Mouse (Mus musculus) megakaryocyte, embryonic 14.5 days (primary cell): ENCODE data around the gene Tbx2. TPM values are rescaled to one million over a fixed set of nuclear protein-coding genes. Genes with fewer than 3 reads are reported as not detected.

Experiments used
- H3K27me3 ChIP-seq: replicated peaks from 2 replicates; pipeline ENCODE3; 2012; ENCODE audit warnings: inconsistent platforms
- H3K36me3 ChIP-seq: replicated peaks from 2 replicates; pipeline ENCODE3; 2012; ENCODE audit warnings: low read length, inconsistent platforms, mixed read lengths
- H3K4me1 ChIP-seq: 2 replicates; pipeline ENCODE4 v1.6.1; 2012; ENCODE audit warnings: inconsistent platforms
- H3K4me3 ChIP-seq: replicated peaks from 2 replicates; pipeline ENCODE3; 2012; ENCODE audit warnings: moderate library complexity, mild to moderate bottlenecking, inconsistent platforms
- H3K9me3 ChIP-seq: 2 replicates; pipeline ENCODE4 v1.6.1; 2012; ENCODE audit warnings: inconsistent platforms
- FLI1 ChIP-seq: IDR thresholded peaks from 2 replicates; pipeline ENCODE4 v1.6.1; 2012; ENCODE audit warnings: low read length, inconsistent platforms, mixed read lengths
- GATA1 ChIP-seq: IDR thresholded peaks from 3 replicates; pipeline ENCODE4 v1.6.1; 2012; ENCODE audit warnings: mixed read lengths, low read length, inconsistent platforms, borderline replicate concordance
- polyA plus RNA-seq: library from polyadenylated mRNA; stranded (reverse); fragments of >175 nt; gene quantifications from 2 replicates; pipeline ENCODE4 v1.2.3, GENCODE M21; 2012; ENCODE audit warnings: low replicate concordance; ENCODE audit not compliant: insufficient read depth

Gene Tbx2
- polyA plus RNA-seq, 1 experiment, result 1.5 TPM

- H3K27me3 ChIP-seq, result peaks cover 93% of the 10 kb centered on the region
- H3K4me3 ChIP-seq, result no peak within 1 kb of the TSS
- H3K36me3 ChIP-seq, result no peaks in the 10 kb centered on the region
- no peak for TF ChIP-seq FLI1
- TF ChIP-seq GATA1, result no peak
- peaks cover 19% of the 10 kb centered on the region for H3K4me1 ChIP-seq
- peaks cover 12% of the 10 kb centered on the region for H3K9me3 ChIP-seq
Observed at GRCm38 (mm10) chr11:85885665-85886428, 53.5 kb downstream of the Tbx2 start, which contains the start of gene Tbx4. Tbx4 (plus strand) TSS chr11:85886422.

GRCm38 (mm10) chr11:85886429-85886785 lies 54.1 kb downstream of the Tbx2 start:
- peaks cover 12% of the 10 kb centered on the region for H3K9me3 ChIP-seq
- no peak overlapping the region for H3K4me3 ChIP-seq
- peaks cover 23% of the 10 kb centered on the region for H3K4me1 ChIP-seq
- no peaks in the 10 kb centered on the region for H3K36me3 ChIP-seq
- peaks cover 93% of the 10 kb centered on the region for H3K27me3 ChIP-seq
- no peak for TF ChIP-seq GATA1
- no peak for TF ChIP-seq FLI1

GRCm38 (mm10) chr11:85887273-85887672 lies 54.9 kb downstream of the Tbx2 start:
- Histone ChIP-seq H3K36me3 (no peaks in the 10 kb centered on the region), H3K27me3 (peaks cover 94% of the 10 kb centered on the region)
- no peak for TF ChIP-seq GATA1
- TF ChIP-seq FLI1, result no peak

GRCm38 (mm10) chr11:85887801-85888450 lies 55.6 kb downstream of the Tbx2 start:
- peaks cover 12% of the 10 kb centered on the region for H3K9me3 ChIP-seq
- peak overlapping the region; percentile 62 for H3K4me3 ChIP-seq
- H3K4me1 ChIP-seq, result peaks cover 31% of the 10 kb centered on the region
- H3K36me3 ChIP-seq, result no peaks in the 10 kb centered on the region
- TF ChIP-seq FLI1, result no peak
- no peak for TF ChIP-seq GATA1
- peaks cover 95% of the 10 kb centered on the region for H3K27me3 ChIP-seq

More at GRCm38 (mm10) chr11:85887273-85887672, 54.9 kb downstream of the Tbx2 start:
- peaks cover 12% of the 10 kb centered on the region for H3K9me3 ChIP-seq
- H3K4me1 ChIP-seq, result peaks cover 27% of the 10 kb centered on the region
- H3K4me3 ChIP-seq, result no peak overlapping the region

- TF ChIP-seq GATA1, result no peak
- no peak for TF ChIP-seq FLI1
- Histone ChIP-seq H3K36me3 (no peaks in the 10 kb centered on the region), H3K27me3 (peaks cover 96% of the 10 kb centered on the region), H3K4me3 (peak overlapping the region; percentile 62), H3K4me1 (peaks cover 34% of the 10 kb centered on the region), H3K9me3 (peaks cover 12% of the 10 kb centered on the region)
Observed at GRCm38 (mm10) chr11:85888451-85888961, 56.2 kb downstream of the Tbx2 start.

GRCm38 (mm10) chr11:85889056-85889729 lies 56.8 kb downstream of the Tbx2 start:
- Histone ChIP-seq H3K4me3 (no peak overlapping the region), H3K27me3 (peaks cover 99% of the 10 kb centered on the region), H3K4me1 (peaks cover 39% of the 10 kb centered on the region), H3K9me3 (peaks cover 12% of the 10 kb centered on the region), H3K36me3 (no peaks in the 10 kb centered on the region)
- TF ChIP-seq GATA1 (no peak), FLI1 (no peak)

GRCm38 (mm10) chr11:85889730-85890562 lies 57.6 kb downstream of the Tbx2 start:
- Histone ChIP-seq H3K4me3 (no peak overlapping the region), H3K27me3 (peaks cover 98% of the 10 kb centered on the region), H3K9me3 (peaks cover 12% of the 10 kb centered on the region), H3K4me1 (peaks cover 44% of the 10 kb centered on the region), H3K36me3 (no peaks in the 10 kb centered on the region)
- TF ChIP-seq GATA1 (no peak), FLI1 (no peak)

- no peaks in the 10 kb centered on the region for H3K36me3 ChIP-seq
- H3K9me3 ChIP-seq, result peaks cover 11% of the 10 kb centered on the region
- TF ChIP-seq GATA1 (no peak), FLI1 (no peak)
- H3K4me3 ChIP-seq, result no peak overlapping the region
- H3K4me1 ChIP-seq, result peaks cover 47% of the 10 kb centered on the region
- H3K27me3 ChIP-seq, result peaks cover 98% of the 10 kb centered on the region
Observed at GRCm38 (mm10) chr11:85890563-85890845, 58.2 kb downstream of the Tbx2 start.
